Mouse (Mus musculus) hindbrain, embryonic 15.5 days (tissue): Measurements from ENCODE around the gene Slain1. TPM values are rescaled to one million over a fixed set of nuclear protein-coding genes. Genes with fewer than 3 reads are reported as not detected.
A peak's percentile ranks its signal among the peaks of the same experiment; 100 is the strongest.

ENCODE experiments used
- ATAC-seq: fragments of 200-750 bp; cut with Nextera tagmentation; 2 replicates; pipeline ENCODE4 v1.8.0; 2017; ENCODE audit warnings: low read depth, moderate number of reproducible peaks, moderate TSS enrichment; ENCODE audit not compliant: low FRiP score
- H3K27ac ChIP-seq: fragments of 300-500 bp; sonication (generic); replicated peaks from 2 replicates; pipeline ENCODE4 v1.5.1; 2015; ENCODE audit warnings: mild to moderate bottlenecking, inconsistent platforms
- H3K27me3 ChIP-seq: fragments of 300-500 bp; sonication (generic); 2 replicates; pipeline ENCODE4 v1.6.1; 2015; ENCODE audit warnings: control low read depth, inconsistent platforms
- H3K36me3 ChIP-seq: fragments of 300-500 bp; sonication (generic); 2 replicates; pipeline ENCODE4 v1.6.1; 2015; ENCODE audit warnings: control low read depth, inconsistent platforms
- H3K4me1 ChIP-seq: fragments of 300-500 bp; sonication (generic); replicated peaks from 2 replicates; pipeline ENCODE4 v1.6.1; 2015; ENCODE audit warnings: control low read depth, inconsistent platforms
- H3K4me2 ChIP-seq: fragments of 300-500 bp; sonication (generic); 2 replicates; pipeline ENCODE4 v1.6.1; 2015; ENCODE audit warnings: moderate library complexity, mild to moderate bottlenecking, inconsistent platforms
- H3K4me3 ChIP-seq: fragments of 300-500 bp; sonication (generic); 2 replicates; pipeline ENCODE4 v1.5.1; 2015; ENCODE audit warnings: mild to moderate bottlenecking, inconsistent platforms
- H3K9ac ChIP-seq: fragments of 300-500 bp; sonication (generic); 2 replicates; pipeline ENCODE4 v1.6.1; 2015; ENCODE audit warnings: inconsistent platforms
- H3K9me3 ChIP-seq: fragments of 300-500 bp; sonication (generic); 2 replicates; pipeline ENCODE4 v1.6.1; 2016; ENCODE audit warnings: control low read depth, inconsistent platforms
- WGBS: fragments of 180-500 bp; shearing (Covaris S2); methylation state at CpG from one replicate; pipeline ENCODE4 v1.1.7; 2015; 5-methylcytosine and 5-hydroxymethylcytosine counted together
- polyA plus RNA-seq: library from polyadenylated mRNA; unstranded; fragments of >200 nt; fragmentation: Nextera tagmentation; extraction: Ambion mirVana; gene quantifications from 2 replicates; pipeline ENCODE4 v1.2.1, GENCODE M21; 2015

Slain1 gene
- 18.4 and 21.1 TPM in 2 replicates for polyA plus RNA-seq

DNA sequence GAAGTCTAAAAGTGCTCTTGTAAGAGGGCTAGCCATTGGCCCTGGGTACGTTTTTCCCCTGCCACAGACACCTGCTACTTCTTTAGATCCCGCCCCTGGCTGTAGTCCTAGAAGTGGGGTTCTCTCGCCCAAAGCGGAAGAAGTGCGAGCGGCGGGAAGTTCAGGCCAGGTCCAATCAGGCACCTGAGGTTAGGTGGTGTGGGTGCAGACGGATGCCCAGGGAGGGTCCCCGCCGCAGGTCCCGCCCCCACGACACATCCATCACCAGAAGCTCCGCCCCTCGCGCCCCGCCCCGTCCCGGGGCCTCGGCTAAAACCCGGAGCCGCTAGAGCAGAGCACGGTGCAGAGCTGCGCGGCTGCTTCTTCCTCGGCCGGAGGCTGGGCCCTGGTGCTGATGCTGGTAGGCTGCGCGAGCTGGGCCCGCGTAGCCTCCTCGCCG is at the start of gene Slain1:
Gene Slain1, plus strand, starts transcription at position 333 of the 439 bp plus-strand sequence.
- WGBS = under 1% methylated on average over 32 of the region's 32 CpGs
- no peaks in the 10 kb centered on the region for H3K9me3 ChIP-seq
- ATAC-seq = peak; percentile 97

DNA sequence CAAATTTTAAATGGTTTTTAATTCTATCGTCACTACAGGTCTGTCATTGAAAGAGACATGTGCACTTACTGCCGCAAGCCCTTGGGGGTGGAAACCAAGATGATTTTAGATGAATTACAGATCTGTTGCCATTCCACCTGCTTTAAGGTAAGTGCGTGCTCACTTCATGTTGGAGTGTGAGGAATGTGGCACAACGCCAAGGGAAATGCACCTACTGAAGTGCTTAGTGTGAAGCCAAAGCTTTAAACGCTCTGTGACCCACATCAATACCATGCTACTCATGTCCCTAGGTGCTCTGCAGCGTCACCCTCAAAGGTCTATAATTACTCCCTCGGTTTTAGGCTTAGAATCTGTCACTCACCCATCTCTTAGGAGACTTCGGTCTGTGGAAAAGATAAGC is 42.0 kb upstream of the Slain1 start:
- ATAC-seq = no peak
- Histone ChIP-seq H3K4me1 (no peaks in the 10 kb centered on the region), H3K36me3 (no peaks in the 10 kb centered on the region), H3K27me3 (no peaks in the 10 kb centered on the region), H3K27ac (no peak overlapping the region), H3K4me3 (no peak overlapping the region), H3K9me3 (no peaks in the 10 kb centered on the region), H3K9ac (no peak overlapping the region), H3K4me2 (no peak overlapping the region)
- 85% methylated on average over 8 of the region's 8 CpGs for WGBS

More for the DNA sequence above, at the start of gene Slain1:
- peak within 1 kb of the TSS; percentile 98 for H3K27ac ChIP-seq
- H3K4me3 ChIP-seq = peak within 1 kb of the TSS; percentile 85
- peak within 1 kb of the TSS; percentile 83 for H3K4me2 ChIP-seq
- peaks cover 53% of the 10 kb centered on the region for H3K4me1 ChIP-seq
- H3K36me3 ChIP-seq = no peaks in the 10 kb centered on the region
- H3K9ac ChIP-seq = peak within 1 kb of the TSS; percentile 89
- H3K27me3 ChIP-seq = no peaks in the 10 kb centered on the region

DNA sequence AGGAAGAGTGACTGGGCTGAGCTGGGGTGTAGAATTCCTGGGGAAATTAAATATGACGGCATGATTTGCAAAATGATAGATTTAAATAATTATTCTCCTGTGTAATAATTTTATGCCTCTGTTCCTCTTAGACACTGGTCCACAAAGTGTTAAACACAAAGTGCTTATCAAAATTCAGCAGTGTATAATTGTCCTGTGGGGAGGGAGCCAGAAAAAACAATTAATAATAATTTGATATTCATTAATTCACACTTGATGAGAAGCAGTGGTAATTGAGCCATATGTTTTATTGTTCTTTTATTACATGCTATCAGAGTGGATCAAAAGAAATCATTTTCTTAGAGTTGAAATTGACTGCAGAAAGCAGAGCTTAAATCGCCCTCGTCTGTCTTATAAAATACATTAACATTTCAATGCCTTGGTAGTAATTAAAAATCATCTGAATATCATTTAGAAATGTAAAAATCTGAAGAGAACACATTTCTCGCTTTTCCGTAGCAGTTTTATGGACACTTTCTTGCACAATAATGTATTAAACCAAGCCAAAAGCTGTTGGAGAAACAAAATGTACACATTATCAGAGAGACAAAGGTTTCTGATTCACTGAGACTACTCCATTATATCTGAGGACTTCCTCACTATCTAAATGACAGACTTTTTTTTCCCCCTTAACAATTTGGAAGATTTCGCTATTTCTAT is 36.3 kb upstream of the Slain1 start:
- Histone ChIP-seq H3K9ac (no peak overlapping the region), H3K27me3 (no peaks in the 10 kb centered on the region), H3K4me3 (no peak overlapping the region), H3K4me1 (no peaks in the 10 kb centered on the region), H3K36me3 (no peaks in the 10 kb centered on the region), H3K4me2 (no peak overlapping the region), H3K9me3 (no peaks in the 10 kb centered on the region), H3K27ac (no peak overlapping the region)
- no peak for ATAC-seq
- 51% methylated on average over 6 of the region's 6 CpGs for WGBS

DNA sequence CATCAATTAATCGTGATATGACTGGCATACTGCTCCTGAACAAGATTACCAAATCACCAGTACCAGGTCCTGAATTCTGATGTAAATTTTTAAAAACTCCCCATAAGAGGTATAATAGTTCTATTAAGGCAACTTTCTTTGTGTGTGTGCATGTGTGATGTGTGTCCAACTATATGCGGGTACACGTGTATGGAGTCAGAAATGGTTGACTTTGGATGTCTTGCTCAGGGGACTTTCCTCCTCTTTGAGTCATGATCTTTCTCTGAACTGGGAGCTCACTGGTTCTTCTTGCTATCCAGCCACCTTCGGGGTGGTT is 35.8 kb upstream of the Slain1 start:
- ATAC-seq = no peak
- 86% methylated on average over 4 of the region's 4 CpGs for WGBS
- Histone ChIP-seq H3K4me3 (no peak overlapping the region), H3K9ac (no peak overlapping the region), H3K27ac (no peak overlapping the region), H3K27me3 (no peaks in the 10 kb centered on the region), H3K4me1 (no peaks in the 10 kb centered on the region), H3K4me2 (no peak overlapping the region), H3K36me3 (no peaks in the 10 kb centered on the region), H3K9me3 (no peaks in the 10 kb centered on the region)

DNA sequence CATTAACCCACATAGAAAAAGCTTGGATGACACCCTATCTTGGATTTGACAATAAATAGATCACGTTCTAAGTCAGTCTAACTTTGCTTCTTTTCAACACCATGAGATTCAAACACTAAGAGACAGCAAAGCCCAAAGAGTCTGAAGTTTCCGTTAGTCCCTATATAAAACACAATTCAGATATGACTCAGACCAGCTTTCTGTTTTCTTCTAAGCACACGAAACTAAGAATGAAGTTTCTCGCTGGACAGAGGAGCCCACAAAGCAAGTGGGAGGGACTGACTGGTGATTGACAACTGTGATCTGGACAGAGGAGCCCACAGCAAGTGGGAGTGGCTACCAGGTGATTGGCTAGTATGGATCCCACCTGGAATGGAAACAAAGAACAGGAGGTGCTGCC is 30.3 kb upstream of the Slain1 start:
- no peak overlapping the region for H3K9ac ChIP-seq
- ATAC-seq = no peak
- no peaks in the 10 kb centered on the region for H3K27me3 ChIP-seq
- WGBS = 94% methylated on average over 4 of the region's 4 CpGs
- no peak overlapping the region for H3K27ac ChIP-seq
- no peak overlapping the region for H3K4me2 ChIP-seq
- H3K4me1 ChIP-seq = no peaks in the 10 kb centered on the region
- no peaks in the 10 kb centered on the region for H3K36me3 ChIP-seq
- H3K4me3 ChIP-seq = no peak overlapping the region
- no peaks in the 10 kb centered on the region for H3K9me3 ChIP-seq

DNA sequence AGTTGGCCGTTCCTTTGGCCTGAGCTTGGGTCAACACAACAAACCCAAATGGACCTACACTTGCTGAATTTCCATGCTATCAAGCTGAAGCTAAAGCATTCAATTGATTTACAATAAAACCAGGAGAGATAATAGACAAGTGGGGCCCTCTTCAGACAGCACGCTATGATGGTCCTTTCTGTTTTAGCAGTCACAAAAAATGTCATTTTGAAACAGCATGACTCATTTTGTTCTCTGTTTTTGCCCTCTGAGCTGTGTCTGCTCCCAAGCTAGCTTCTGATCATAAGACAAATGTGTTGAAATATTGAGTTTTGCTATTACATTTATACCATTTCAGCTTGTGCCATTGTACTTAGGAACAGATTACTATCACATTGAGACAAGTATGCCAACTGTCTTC is 28.8 kb upstream of the Slain1 start:
- ATAC-seq = no peak
- no peak overlapping the region for H3K4me3 ChIP-seq
- no peaks in the 10 kb centered on the region for H3K4me1 ChIP-seq
- no peak overlapping the region for H3K27ac ChIP-seq
- 92% methylated on average over 2 of the region's 2 CpGs for WGBS
- H3K36me3 ChIP-seq = no peaks in the 10 kb centered on the region
- H3K4me2 ChIP-seq = no peak overlapping the region
- H3K9me3 ChIP-seq = no peaks in the 10 kb centered on the region
- no peak overlapping the region for H3K9ac ChIP-seq
- H3K27me3 ChIP-seq = no peaks in the 10 kb centered on the region

DNA sequence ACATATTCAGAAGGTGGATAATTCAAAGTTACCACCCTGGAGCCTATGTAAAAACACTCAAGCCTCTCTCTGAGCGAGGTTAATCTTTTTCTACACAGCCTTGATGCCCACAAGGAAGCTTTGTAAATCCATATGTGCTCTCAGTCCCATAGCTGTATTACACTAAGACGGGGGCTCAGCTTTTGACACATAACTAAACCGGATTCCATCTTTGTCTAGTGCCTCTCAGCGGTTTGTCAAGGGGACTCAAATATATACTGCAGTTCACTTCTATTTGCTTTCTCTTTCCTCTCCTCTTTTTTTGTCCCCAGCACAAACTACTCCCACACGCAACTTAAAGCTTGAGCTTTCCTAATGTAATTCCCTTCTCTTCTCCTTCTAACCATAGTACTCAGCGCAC is 23.9 kb upstream of the Slain1 start:
- ATAC-seq = no peak
- H3K9ac ChIP-seq = no peak overlapping the region
- H3K27me3 ChIP-seq = no peaks in the 10 kb centered on the region
- no peaks in the 10 kb centered on the region for H3K9me3 ChIP-seq
- no peak overlapping the region for H3K27ac ChIP-seq
- no peaks in the 10 kb centered on the region for H3K36me3 ChIP-seq
- 95% methylated on average over 6 of the region's 6 CpGs for WGBS
- H3K4me3 ChIP-seq = no peak overlapping the region
- H3K4me1 ChIP-seq = no peaks in the 10 kb centered on the region
- no peak overlapping the region for H3K4me2 ChIP-seq

DNA sequence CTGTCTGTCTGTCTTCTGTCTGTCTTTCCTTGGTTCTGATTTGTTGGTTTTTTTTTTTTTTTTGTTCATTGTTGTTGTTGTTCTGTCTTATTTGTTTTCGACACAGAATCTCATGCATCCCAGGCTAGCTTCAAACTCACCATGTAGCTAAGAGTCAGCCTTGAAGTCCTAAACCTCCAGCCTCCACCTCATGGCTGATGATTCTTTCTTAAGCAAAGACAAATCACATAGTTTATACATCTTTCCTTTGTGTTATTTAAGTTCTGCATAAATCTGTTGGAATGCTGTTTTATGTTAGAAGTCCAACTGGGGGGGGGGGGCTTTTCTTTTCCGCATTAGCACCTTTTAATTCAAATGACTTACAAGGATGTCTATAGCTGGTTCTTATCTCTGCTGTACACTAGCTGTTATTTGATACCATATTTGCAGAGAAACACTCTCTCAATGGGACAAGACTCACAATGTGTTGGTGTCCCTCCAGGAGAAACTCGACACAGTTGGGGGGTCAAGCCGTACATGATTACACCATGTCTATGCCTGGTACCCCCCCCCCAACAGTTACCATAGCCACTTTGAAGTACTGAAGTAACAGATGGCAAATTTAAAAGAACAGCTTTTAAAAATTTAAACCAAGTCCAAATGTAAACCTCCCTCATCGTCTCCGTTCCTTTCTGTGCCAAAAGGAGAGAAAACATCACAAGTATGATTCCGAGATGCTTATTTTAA is 20.2 kb upstream of the Slain1 start:
- Histone ChIP-seq H3K4me1 (no peaks in the 10 kb centered on the region), H3K36me3 (no peaks in the 10 kb centered on the region), H3K27me3 (no peaks in the 10 kb centered on the region), H3K9me3 (no peaks in the 10 kb centered on the region), H3K4me2 (no peak overlapping the region), H3K9ac (no peak overlapping the region), H3K4me3 (no peak overlapping the region), H3K27ac (no peak overlapping the region)
- 92% methylated on average over 7 of the region's 7 CpGs for WGBS
- no peak for ATAC-seq

DNA sequence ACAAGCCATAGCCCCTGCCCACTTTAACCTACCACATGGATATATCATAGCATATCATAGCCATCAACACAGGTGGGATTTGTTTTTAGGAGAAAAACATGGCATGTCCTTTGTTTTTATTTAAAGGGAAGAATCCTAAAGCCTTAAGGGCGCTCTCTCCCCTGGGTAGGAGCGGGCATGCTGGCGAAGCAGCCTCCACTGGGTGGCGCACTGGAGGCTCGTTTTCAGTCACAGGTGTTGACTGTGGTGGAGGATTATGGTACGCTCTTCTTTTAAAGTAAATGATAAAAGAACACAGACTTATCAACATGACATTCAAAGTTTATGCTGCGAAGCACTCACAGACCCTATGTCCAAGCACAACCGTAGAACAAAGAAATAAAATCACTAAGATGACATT is 19.5 kb upstream of the Slain1 start:
- Histone ChIP-seq H3K27me3 (no peaks in the 10 kb centered on the region), H3K4me1 (no peaks in the 10 kb centered on the region), H3K9me3 (no peaks in the 10 kb centered on the region), H3K27ac (no peak overlapping the region), H3K36me3 (no peaks in the 10 kb centered on the region), H3K4me2 (no peak overlapping the region), H3K9ac (no peak overlapping the region), H3K4me3 (no peak overlapping the region)
- WGBS = 80% methylated on average over 8 of the region's 8 CpGs
- ATAC-seq = no peak

DNA sequence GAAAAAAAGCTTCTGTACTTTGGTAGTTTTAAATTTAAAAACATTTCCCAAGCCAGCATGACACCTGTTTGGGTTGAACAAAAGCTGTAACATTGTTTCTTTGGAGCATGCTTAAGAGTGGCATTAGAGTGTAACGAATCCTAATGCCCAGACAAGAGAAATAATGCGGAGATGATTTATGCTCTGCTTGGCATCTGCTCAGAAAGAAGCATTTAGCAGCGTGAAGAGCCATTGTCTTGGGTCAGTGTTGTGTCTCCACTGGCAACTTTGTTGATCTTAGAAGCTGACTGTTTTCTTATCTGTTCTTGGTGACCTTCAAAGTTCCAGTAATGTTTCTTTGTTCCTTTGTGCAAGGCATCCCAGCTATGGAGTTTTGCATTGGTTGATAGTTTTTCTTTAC is 6.1 kb upstream of the Slain1 start:
- H3K36me3 ChIP-seq = no peaks in the 10 kb centered on the region
- 22% methylated on average over 3 of the region's 3 CpGs for WGBS
- no peak overlapping the region for H3K4me3 ChIP-seq
- peaks cover 11% of the 10 kb centered on the region for H3K4me1 ChIP-seq
- no peak overlapping the region for H3K9ac ChIP-seq
- no peak overlapping the region for H3K27ac ChIP-seq
- H3K9me3 ChIP-seq = no peaks in the 10 kb centered on the region
- H3K4me2 ChIP-seq = no peak overlapping the region
- no peaks in the 10 kb centered on the region for H3K27me3 ChIP-seq
- no peak for ATAC-seq

DNA sequence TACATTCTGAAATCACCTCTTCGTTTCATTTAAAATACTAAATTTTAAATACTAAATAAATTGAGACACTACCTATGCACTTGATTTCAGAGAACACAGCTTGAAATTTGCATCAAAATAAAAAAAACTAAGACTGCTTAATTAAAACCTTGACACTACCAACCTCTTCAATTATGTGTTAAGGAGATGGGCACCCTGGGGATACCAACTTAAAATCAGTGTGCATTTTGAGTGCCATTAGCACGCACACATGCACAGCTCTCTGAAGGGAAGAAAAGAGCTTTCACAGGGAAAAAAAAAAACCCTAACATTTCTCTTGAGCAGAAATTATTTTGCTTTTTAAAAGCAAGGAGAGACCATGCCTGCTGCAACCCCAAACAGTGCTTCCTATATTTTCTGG is 2.0 kb upstream of the Slain1 start:
- Histone ChIP-seq H3K9me3 (no peaks in the 10 kb centered on the region), H3K4me1 (peaks cover 38% of the 10 kb centered on the region), H3K4me3 (no peak overlapping the region), H3K27me3 (no peaks in the 10 kb centered on the region), H3K4me2 (peak overlapping the region; percentile 83), H3K9ac (0 out of 2 replicates have a peak overlapping the region, but pooled peaks have one; percentile 15), H3K36me3 (no peaks in the 10 kb centered on the region), H3K27ac (peak overlapping the region; percentile 66)
- 44% methylated on average over 2 of the region's 2 CpGs for WGBS
- ATAC-seq = no peak

DNA sequence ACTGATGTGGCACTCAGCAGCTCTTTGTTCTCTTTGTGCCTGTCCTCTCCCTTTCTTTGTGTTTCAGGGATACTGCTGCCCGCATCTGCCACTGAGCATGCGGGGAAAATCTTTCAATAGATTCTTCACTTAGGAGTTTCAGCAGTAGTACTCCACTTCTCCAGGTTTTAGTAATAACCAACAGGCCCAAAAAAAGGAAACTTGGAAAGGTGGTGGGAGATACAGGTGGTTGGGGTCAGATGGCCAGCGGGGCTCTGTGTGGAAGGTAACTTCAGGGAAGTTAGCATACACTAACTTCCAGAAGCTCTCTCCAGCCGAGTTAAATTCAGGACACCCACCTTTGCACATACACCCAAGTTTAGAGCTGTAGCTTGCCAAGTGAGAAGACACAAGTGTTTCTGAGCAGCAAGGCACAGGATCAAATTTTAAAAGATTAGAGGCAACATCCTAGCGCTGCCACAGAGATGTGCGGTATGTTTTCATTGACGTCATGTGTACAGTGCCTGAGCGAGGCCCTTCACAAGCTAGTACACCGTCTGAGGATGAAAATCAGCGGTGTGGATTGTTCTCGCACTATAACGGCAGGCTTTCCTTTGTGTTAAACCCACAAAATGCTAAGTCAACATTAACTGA is 1.3 kb upstream of the Slain1 start:
- H3K9me3 ChIP-seq = no peaks in the 10 kb centered on the region
- H3K4me2 ChIP-seq = peak overlapping the region; percentile 83
- peak overlapping the region; percentile 15 for H3K4me3 ChIP-seq
- H3K9ac ChIP-seq = no peak overlapping the region
- peaks cover 45% of the 10 kb centered on the region for H3K4me1 ChIP-seq
- 24% methylated on average over 12 of the region's 12 CpGs for WGBS
- peak overlapping the region; percentile 66 for H3K27ac ChIP-seq
- H3K36me3 ChIP-seq = no peaks in the 10 kb centered on the region
- ATAC-seq = no peak
- no peaks in the 10 kb centered on the region for H3K27me3 ChIP-seq
